Mouse (Mus musculus): ENCODE data around the gene Gm10762. TPM values are rescaled to one million over a fixed set of nuclear protein-coding genes. Genes with fewer than 3 reads are reported as not detected.
"Not testable (repeated sequence)": the region's sequence is repeated elsewhere in the genome, so short reads cannot be mapped to it uniquely, and the experiment has no call there.

Gene Gm10762
- total RNA-seq (2014; rRNA removed) (26.1 and 26.8 TPM in 2 replicates), polyA plus RNA-seq (2015; fragmentation: Nextera tagmentation; extraction: Ambion mirVana) (20.1 and 22.0 TPM in 2 replicates)

- ATAC-seq (peak; percentile 53), DNase-seq (peak; percentile 77)
- Histone ChIP-seq H3K36me3 (ENCODE audit: insufficient read depth) (no peaks in the 10 kb centered on the region), H3K4me3 (ENCODE audit: low read depth, low read length) (peak within 1 kb of the TSS; percentile 80), H3K4me1 (ENCODE audit: insufficient read depth) (peaks cover 15% of the 10 kb centered on the region), H3K27me3 (ENCODE audit: insufficient read depth, low read length) (no peaks in the 10 kb centered on the region), H3K27ac (ENCODE audit: low read depth, low read length) (peak within 1 kb of the TSS; percentile 100), H3K9me3 (ENCODE audit: low read length) (no peaks in the 10 kb centered on the region), H3K4me2 (ENCODE audit: low read depth) (peak within 1 kb of the TSS; percentile 60), H3K9ac (peak within 1 kb of the TSS; percentile 100)
- 6% methylated on average over 78 of the region's 80 CpGs for WGBS
- no peak for TF ChIP-seq CTCF (IDR thresholded peaks at IDR 0.05; ENCODE audit: low read depth)
These were observed at the start of gene Gm10762 for GRCm38 (mm10) chr2:128967661-128968441. Gene Gm10762 (minus strand): TSS chr2:128967725.

GRCm38 (mm10) chr2:129008867-129009266 is 41.3 kb upstream of the Gm10762 start:
- not testable (repeated sequence) for ATAC-seq; DNase-seq; H3K27ac ChIP-seq (ENCODE audit: low read depth, low read length); H3K9me3 ChIP-seq (ENCODE audit: low read length); H3K27me3 ChIP-seq (ENCODE audit: insufficient read depth, low read length); H3K4me3 ChIP-seq (ENCODE audit: low read depth, low read length); H3K4me1 ChIP-seq (ENCODE audit: insufficient read depth); H3K4me2 ChIP-seq (ENCODE audit: low read depth); H3K9ac ChIP-seq
- peaks cover 12% of the 10 kb centered on the region; the same call in 1 of the 2 replicates for H3K36me3 ChIP-seq (ENCODE audit: insufficient read depth)
- WGBS, result 85% methylated on average over 2 of the region's 2 CpGs
- 0 out of 2 replicates have a peak, but pooled peaks have one; percentile 21 for TF ChIP-seq CTCF (IDR thresholded peaks at IDR 0.05; ENCODE audit: low read depth)

- Histone ChIP-seq H3K4me1 (ENCODE audit: insufficient read depth) (no peaks in the 10 kb centered on the region), H3K4me2 (ENCODE audit: low read depth) (no peak overlapping the region), H3K9ac (no peak overlapping the region), H3K4me3 (ENCODE audit: low read depth, low read length) (no peak overlapping the region), H3K27me3 (ENCODE audit: insufficient read depth, low read length) (no peaks in the 10 kb centered on the region), H3K36me3 (ENCODE audit: insufficient read depth) (0 out of 2 replicates have a peak, but pooled peaks cover 2% of the 10 kb centered on the region), H3K9me3 (ENCODE audit: low read length) (no peaks in the 10 kb centered on the region), H3K27ac (ENCODE audit: low read depth, low read length) (no peak overlapping the region)
- ATAC-seq (no peak), DNase-seq (no peak)
- no peak for TF ChIP-seq CTCF (IDR thresholded peaks at IDR 0.05; ENCODE audit: low read depth)
- 62% methylated on average over 4 of the region's 4 CpGs for WGBS
These were observed 38.7 kb upstream of the Gm10762 start for GRCm38 (mm10) chr2:129006194-129006749.

DNA sequence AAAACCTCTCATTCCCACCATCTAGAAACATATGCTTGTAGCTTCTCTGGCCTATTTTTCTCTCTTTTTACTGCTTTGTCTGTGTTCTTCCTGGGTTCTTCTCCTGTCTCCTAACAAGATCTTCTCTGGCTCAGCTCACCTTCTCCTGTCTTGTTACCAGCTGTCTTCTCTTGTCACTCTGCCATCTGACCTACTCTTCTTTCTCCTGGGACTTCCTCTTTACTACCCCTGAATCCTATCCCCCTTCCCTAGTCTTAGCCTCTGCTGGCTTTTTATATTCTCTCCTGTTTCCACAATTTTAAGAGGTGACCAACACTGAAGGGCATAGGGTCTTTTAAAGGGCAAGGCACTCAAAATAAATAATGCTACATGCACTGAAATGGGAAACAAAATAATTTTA is 37.3 kb upstream of the Gm10762 start:
- H3K27me3 ChIP-seq (ENCODE audit: insufficient read depth, low read length), result no peaks in the 10 kb centered on the region
- H3K4me3 ChIP-seq (ENCODE audit: low read depth, low read length), result no peak overlapping the region
- no peak overlapping the region for H3K4me2 ChIP-seq (ENCODE audit: low read depth)
- no peaks in the 10 kb centered on the region for H3K36me3 ChIP-seq (ENCODE audit: insufficient read depth)
- H3K9ac ChIP-seq, result no peak overlapping the region
- H3K27ac ChIP-seq (ENCODE audit: low read depth, low read length), result no peak overlapping the region
- no peak for ATAC-seq
- H3K4me1 ChIP-seq (ENCODE audit: insufficient read depth), result no peaks in the 10 kb centered on the region
- H3K9me3 ChIP-seq (ENCODE audit: low read length), result no peaks in the 10 kb centered on the region
- TF ChIP-seq CTCF (IDR thresholded peaks at IDR 0.05; ENCODE audit: low read depth), result no peak
- DNase-seq, result no peak

DNA sequence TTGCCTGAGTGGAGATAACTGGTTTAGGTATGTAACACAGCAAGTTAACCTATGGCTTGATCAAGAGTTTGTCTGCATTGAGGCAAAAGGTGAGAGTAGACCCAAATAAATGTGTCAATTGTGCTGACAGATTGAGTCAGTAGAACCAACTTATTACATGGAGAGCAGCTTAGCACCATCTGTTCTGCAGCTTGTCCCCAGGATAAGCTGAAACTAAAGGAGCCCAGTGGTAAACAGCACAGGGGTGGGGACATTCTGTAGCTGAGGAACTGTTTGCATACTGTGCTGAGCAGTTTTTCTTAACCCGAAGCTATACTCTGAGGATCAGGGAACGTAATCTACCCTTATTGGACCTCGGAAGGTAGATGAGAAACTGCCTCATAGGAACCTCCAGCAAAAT is 17.2 kb upstream of the Gm10762 start:
- DNase-seq (no peak), ATAC-seq (no peak)
- Histone ChIP-seq H3K27ac (ENCODE audit: low read depth, low read length) (no peak overlapping the region), H3K4me3 (ENCODE audit: low read depth, low read length) (no peak overlapping the region), H3K9me3 (ENCODE audit: low read length) (no peaks in the 10 kb centered on the region), H3K4me2 (ENCODE audit: low read depth) (no peak overlapping the region), H3K4me1 (ENCODE audit: insufficient read depth) (no peaks in the 10 kb centered on the region), H3K9ac (no peak overlapping the region), H3K36me3 (ENCODE audit: insufficient read depth) (no peaks in the 10 kb centered on the region), H3K27me3 (ENCODE audit: insufficient read depth, low read length) (no peaks in the 10 kb centered on the region)
- TF ChIP-seq CTCF (IDR thresholded peaks at IDR 0.05; ENCODE audit: low read depth), result no peak
- 88% methylated on average over 3 of the region's 3 CpGs for WGBS

DNA sequence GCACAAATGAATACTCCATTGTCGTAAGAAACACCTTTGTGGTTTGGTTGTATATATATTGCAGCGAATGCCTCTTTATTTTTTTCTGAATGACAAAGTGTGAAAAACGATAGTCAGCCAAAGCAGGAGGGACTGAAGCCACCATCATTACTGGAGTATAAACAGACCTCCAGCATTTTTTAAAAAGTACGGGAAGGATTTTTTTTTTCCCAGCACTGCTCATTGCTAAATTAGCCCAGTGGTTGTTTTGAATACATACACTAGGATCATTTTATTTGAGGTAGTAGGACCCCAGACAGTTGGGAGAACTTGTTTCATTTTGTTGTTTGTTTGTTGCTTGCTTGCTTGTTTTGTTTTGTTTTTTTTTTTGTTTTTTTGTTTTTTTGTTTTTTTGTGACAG is 8.0 kb upstream of the Gm10762 start:
- Histone ChIP-seq H3K36me3 (ENCODE audit: insufficient read depth) (no peaks in the 10 kb centered on the region), H3K27ac (ENCODE audit: low read depth, low read length) (no peak overlapping the region), H3K4me1 (ENCODE audit: insufficient read depth) (no peaks in the 10 kb centered on the region), H3K9ac (no peak overlapping the region), H3K27me3 (ENCODE audit: insufficient read depth, low read length) (no peaks in the 10 kb centered on the region), H3K4me3 (ENCODE audit: low read depth, low read length) (no peak overlapping the region), H3K9me3 (ENCODE audit: low read length) (no peaks in the 10 kb centered on the region), H3K4me2 (ENCODE audit: low read depth) (no peak overlapping the region)
- TF ChIP-seq CTCF (IDR thresholded peaks at IDR 0.05; ENCODE audit: low read depth), result no peak
- WGBS, result 68% methylated on average over 4 of the region's 4 CpGs
- DNase-seq (no peak), ATAC-seq (no peak)

DNA sequence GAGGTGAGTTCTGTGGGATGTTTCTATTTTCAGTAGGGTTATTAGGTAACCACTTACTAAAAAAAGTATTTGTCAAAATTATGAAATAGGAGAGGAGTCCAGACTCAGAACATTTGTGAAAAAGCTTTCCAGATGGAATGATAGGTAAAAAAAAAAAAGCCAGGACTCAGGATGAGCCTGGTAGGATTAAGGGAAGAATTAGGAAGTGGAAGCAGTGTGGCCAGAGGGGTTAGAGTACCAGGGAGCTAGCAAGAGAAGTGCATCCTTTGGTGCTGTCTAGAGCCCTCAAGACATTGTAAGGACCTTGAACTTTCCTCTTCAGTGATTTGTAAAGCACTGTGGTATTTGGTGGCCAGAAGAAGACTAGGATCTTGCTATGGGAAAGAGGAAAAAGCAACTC is 4.8 kb upstream of the Gm10762 start:
- no peaks in the 10 kb centered on the region for H3K27me3 ChIP-seq (ENCODE audit: insufficient read depth, low read length)
- no peaks in the 10 kb centered on the region for H3K9me3 ChIP-seq (ENCODE audit: low read length)
- no peak overlapping the region for H3K4me2 ChIP-seq (ENCODE audit: low read depth)
- no peak for ATAC-seq
- no peak overlapping the region for H3K9ac ChIP-seq
- H3K27ac ChIP-seq (ENCODE audit: low read depth, low read length), result no peak overlapping the region
- H3K4me3 ChIP-seq (ENCODE audit: low read depth, low read length), result no peak overlapping the region
- DNase-seq, result no peak
- no peak for TF ChIP-seq CTCF (IDR thresholded peaks at IDR 0.05; ENCODE audit: low read depth)
- 0 out of 2 replicates have a peak, but pooled peaks cover 7% of the 10 kb centered on the region for H3K4me1 ChIP-seq (ENCODE audit: insufficient read depth)
- no peaks in the 10 kb centered on the region for H3K36me3 ChIP-seq (ENCODE audit: insufficient read depth)

Measured in forebrain, postnatal 0 days (tissue).